Mouse (Mus musculus) left cerebral cortex, adult 18-20 months (tissue): ENCODE measurements at regions not wholly inside any gene's neighbourhood (a gene's known extent, or its start where the extent isn't known, plus 50 kb on each side); places are given as distances from the start of the nearest gene placed in this dataset.

Experiments used
- DNase-seq, 2 experiments: peaks; one replicate each; pipeline ENCODE4 v3.0.0; 2021 to 2022; ENCODE audit warnings: low spot score in 2 of 2, mixed read lengths in 1 of 2

DNA sequence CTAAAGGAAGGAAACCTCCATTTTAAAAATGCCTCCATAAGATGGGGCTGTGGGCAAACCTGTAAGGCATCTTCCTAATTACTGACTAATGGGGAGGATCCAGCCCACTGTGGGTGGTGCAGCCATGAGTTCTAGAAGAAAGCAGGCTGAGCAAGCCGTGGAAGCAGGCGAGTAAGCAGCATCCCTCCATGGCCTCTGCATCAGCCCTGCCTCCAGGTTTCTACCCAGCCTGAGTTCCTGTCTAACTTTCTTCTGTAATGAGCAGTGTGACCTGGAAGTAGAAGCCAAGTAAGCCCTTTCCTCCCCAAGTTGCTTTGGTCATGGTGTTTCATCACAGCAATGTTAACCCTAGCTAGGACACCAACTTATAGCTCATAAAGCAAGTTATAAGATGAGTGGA is 66.5 kb upstream of the Twist2 start:
- DNase-seq = no peak

DNA sequence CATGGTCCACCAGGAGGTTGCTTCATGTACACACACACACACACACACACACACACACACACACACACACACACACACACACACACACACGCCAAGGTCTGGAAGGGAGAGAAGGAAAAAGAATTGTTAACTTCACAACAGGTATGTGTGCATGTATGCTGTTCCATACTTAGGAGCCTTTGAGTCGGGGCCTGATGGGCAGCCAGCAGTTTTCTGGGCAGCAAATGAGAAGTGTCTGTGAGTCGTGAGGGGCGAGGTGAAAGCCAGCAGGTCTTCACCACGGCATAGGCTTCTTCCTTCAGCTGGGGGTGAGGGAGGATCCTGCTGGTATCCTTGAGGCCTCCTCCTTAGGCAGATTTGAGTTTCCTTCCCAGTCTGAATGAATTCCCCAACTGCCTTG is 65.8 kb upstream of the Twist2 start:
- no peak for DNase-seq

DNA sequence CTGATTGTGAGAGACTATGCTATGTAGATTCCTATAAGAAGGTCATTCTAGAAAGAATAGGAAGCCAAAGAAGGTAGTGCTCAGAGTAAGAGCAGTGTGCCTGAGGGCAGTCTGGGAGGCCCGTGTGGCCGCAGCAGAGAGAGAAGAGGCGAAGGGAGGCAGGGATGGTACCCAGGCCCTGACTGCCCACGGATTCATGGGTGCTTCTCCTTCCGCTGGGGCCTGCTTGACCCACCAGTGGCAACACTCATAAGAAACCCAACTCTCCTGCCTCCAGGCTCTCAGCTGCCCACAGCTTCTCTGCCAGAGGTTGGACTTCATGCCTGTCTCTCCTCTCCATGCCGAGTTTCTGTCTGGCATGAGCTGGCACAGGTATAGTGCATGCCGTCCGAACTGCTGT is 60.6 kb upstream of the Twist2 start:
- no peak for DNase-seq

DNA sequence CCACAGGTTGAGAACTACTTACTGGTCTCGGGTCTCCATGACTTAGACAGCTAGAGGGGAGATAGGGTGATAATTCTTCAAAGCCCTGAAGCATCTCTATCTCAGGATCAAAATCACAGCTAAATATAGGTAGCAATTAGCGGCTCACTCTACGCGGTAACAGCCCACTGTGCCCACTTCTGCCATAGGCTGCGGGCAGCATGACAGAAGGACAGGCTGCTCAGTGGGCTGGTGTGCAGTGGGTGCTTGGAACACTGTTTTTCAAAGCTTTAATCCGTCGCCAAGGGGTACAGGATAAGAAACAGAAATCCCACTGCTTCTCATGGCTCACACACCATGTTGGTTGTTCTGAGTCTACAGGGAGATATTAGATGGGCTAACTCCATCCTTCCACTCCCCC is 59.2 kb upstream of the Twist2 start:
- peak in 1 of 2 experiments; percentile 13 for DNase-seq

DNA sequence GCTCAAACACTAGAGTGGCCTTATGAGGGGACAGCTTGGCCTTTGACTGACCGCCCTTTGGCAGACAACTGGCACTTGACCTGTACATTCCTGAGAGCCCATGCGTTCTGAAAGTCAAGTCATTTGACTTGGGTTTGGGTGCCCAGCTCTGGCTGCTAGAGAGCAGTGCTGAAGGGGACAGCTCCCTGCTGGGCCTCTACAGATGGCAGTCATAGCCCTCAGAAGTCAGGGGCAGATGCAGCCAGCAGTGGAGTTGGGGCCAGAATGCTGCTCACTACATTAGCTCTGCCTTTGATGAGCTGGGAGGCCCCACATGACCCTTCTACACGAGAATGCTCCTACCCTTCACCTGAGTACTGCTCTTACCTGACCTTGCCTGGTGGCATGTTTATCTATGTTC is 58.3 kb upstream of the Twist2 start:
- no peak for DNase-seq

DNA sequence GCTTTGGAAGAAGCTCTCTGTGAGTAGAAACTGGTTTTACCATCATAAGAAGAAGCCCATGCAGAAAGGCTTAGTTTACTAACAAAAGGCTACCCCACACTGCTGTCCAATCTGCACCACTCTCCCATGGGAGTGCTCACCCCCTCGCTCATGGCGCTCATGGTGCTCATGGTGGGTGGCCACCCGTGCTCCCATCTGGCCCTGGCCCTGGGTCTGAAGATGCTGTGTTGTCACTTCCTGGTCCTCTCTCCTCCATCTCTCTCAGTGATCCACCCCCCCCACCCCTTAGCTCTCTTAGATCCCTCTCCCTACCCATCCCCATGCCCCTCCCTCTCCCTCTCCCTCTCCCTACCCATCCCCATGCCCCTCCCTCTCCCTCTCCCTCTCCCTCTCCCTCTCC is 57.2 kb upstream of the Twist2 start:
- no peak for DNase-seq

DNA sequence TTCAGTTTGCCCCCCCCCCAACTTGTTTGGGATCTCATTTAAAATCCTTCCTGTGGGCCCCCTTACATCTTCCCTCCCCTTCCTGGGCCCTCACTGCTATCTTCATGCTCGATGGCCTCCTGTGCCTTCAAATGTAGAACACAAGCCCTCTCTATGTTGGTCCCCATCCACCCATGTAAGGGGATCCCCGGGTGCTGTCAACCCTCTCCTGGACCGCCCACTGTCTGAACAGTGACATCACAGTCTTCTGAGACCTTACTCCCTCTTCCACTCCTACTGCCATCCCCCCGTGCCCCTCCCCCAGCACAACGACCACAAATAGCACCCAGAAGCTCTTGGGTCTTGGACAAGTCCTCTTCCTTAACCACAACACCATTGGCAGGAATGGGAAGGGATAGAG is 56.6 kb upstream of the Twist2 start:
- DNase-seq = no peak

DNA sequence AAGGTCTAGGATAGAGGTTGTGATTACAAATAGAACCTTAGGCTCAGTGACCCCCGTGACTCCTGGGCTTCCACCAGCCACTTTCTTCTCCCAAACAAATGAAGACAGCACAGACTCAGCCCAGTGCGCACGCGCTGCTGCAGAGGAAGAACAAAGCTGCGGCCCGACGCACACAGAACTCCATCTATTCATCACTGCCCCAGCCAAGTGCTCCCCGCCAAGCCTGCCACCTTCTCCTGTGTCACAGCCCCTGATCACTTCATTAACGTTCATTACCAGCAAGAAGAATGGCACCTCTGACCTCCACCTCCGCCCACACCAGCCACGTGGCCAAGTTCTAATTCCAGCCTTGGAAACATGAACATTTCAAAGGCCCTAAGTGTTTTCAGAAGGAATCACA is 53.7 kb upstream of the Twist2 start:
- no peak for DNase-seq
